Mouse (Mus musculus): ENCODE measurements around the gene Insc. TPM values are rescaled to one million over a fixed set of nuclear protein-coding genes. Genes with fewer than 3 reads are reported as not detected.
A peak's percentile ranks its signal among the peaks of the same experiment; 100 is the strongest.

Gene Insc
- polyA plus RNA-seq, 1 experiment from 2014 or later = 1.7 TPM

DNA sequence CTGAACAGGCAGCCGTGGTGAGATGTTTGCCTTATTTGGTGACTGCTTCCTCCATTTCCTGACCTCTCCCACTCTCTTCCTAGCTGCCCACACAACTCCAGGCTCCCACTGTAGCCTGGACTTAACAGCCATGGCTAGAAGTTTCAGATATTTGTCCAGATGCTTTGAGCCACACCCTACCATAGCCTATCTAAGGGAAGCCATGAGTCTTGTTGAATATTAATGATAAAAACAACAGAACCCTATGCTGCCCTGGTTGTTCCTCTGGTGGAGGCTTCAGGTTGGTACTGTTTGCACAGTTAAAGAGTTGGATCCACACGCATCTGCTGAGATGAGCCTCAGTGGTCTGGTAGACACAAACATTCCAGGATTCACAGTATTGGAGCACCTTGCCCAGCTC, 61.8 kb downstream of the Insc start:
- no peak for ATAC-seq
- H3K4me1 ChIP-seq (ENCODE audit: control insufficient read depth, insufficient read depth, low read length) = no peaks in the 10 kb centered on the region
- no peak overlapping the region for H3K9ac ChIP-seq (ENCODE audit: low read depth, low read length)
- no peaks in the 10 kb centered on the region for H3K36me3 ChIP-seq (ENCODE audit: control insufficient read depth, insufficient read depth, low read length)
- H3K27ac ChIP-seq (ENCODE audit: low read length) = no peak overlapping the region
- no peak overlapping the region for H3K4me3 ChIP-seq (ENCODE audit: low read depth, low read length)
- H3K9me3 ChIP-seq (replicated peaks; ENCODE audit: control insufficient read depth, low read length, poor library complexity, severe bottlenecking) = no peaks in the 10 kb centered on the region
- 89% methylated on average over 2 of the region's 2 CpGs for WGBS
- H3K4me2 ChIP-seq (ENCODE audit: low read length) = no peak overlapping the region
- no peaks in the 10 kb centered on the region for H3K27me3 ChIP-seq (ENCODE audit: control insufficient read depth, insufficient read depth, low read depth, low read length)

DNA sequence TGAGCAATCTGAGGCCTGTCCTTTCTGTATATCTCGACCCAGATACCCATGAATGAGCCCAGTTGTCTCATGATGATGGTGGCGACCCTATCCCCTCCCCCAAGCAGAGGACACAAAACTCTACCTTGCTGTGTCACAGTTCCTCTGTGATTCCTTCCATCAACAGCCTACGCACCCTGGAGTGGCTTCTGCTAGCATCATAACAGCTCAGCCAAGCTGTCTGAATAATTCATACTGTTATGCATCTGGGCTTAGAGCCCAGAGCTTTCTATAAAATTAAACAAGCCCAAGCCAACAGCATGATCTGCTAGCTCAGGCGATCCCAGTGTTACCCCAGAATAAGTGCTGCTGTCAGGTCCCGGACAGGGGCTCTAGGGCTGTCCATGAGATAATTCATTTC, 63.8 kb downstream of the Insc start:
- Histone ChIP-seq H3K27me3 (ENCODE audit: control insufficient read depth, insufficient read depth, low read depth, low read length) (no peaks in the 10 kb centered on the region), H3K9ac (ENCODE audit: low read depth, low read length) (no peak overlapping the region), H3K27ac (ENCODE audit: low read length) (no peak overlapping the region), H3K4me2 (ENCODE audit: low read length) (no peak overlapping the region), H3K9me3 (replicated peaks; ENCODE audit: control insufficient read depth, low read length, poor library complexity, severe bottlenecking) (no peaks in the 10 kb centered on the region; the same call in 1 of the 2 replicates), H3K4me3 (ENCODE audit: low read depth, low read length) (no peak overlapping the region), H3K4me1 (ENCODE audit: control insufficient read depth, insufficient read depth, low read length) (no peaks in the 10 kb centered on the region), H3K36me3 (ENCODE audit: control insufficient read depth, insufficient read depth, low read length) (no peaks in the 10 kb centered on the region)
- no peak for ATAC-seq
- WGBS = 64% methylated on average over 5 of the region's 5 CpGs

DNA sequence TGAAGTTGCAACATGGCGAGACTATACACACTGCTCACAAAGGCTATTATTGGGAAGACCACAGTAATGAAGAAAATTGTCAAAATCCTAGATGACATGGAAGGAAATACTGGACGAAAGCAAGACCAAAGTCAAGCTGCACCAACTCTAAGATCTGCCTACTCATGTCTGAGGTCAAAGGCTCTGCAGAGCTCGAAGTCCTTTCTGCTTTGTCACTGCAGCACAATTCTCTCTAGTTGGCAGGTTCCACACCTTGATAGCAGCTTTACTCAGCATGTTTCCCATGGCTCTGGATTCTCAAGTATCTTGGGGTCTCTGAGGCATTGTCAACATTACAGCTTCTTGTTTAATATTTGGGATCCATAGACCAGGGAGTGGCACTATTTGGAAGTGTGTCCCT, 64.8 kb downstream of the Insc start:
- Histone ChIP-seq H3K4me1 (ENCODE audit: control insufficient read depth, insufficient read depth, low read length) (no peaks in the 10 kb centered on the region), H3K4me2 (ENCODE audit: low read length) (no peak overlapping the region), H3K9ac (ENCODE audit: low read depth, low read length) (no peak overlapping the region), H3K9me3 (replicated peaks; ENCODE audit: control insufficient read depth, low read length, poor library complexity, severe bottlenecking) (no peaks in the 10 kb centered on the region; the same call in 1 of the 2 replicates), H3K27me3 (ENCODE audit: control insufficient read depth, insufficient read depth, low read depth, low read length) (no peaks in the 10 kb centered on the region), H3K4me3 (ENCODE audit: low read depth, low read length) (no peak overlapping the region), H3K36me3 (ENCODE audit: control insufficient read depth, insufficient read depth, low read length) (no peaks in the 10 kb centered on the region), H3K27ac (ENCODE audit: low read length) (no peak overlapping the region)
- ATAC-seq = no peak
- WGBS = 90% methylated on average over 3 of the region's 3 CpGs

DNA sequence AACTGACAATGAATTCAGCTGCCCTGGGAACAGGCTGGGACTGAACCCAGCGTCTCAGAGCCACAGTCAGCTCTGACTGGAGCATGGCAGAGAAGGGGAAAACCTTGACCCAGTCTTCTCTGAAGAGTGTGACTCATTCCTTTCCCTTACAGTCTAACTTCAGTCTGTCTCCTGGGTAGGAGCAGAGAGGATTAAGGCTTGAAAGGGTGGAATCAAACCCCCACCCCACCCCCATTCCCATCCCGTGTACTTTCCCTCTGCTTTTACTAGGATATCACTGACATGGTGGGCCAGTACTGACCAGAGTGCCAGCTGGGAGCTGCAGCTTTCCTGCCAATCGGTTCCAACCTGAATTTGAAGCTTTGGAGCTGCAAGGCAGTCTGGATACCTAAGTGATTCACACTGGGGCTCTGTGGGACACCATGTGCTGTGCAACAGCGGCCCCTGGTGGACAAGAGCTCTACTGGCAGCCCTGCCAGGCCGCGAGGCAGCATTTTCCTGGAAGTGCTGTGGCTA, 73.9 kb downstream of the Insc start:
- Histone ChIP-seq H3K27ac (ENCODE audit: low read length) (no peak overlapping the region), H3K4me1 (ENCODE audit: control insufficient read depth, insufficient read depth, low read length) (no peaks in the 10 kb centered on the region), H3K27me3 (ENCODE audit: control insufficient read depth, insufficient read depth, low read depth, low read length) (no peaks in the 10 kb centered on the region), H3K36me3 (ENCODE audit: control insufficient read depth, insufficient read depth, low read length) (no peaks in the 10 kb centered on the region), H3K4me2 (ENCODE audit: low read length) (no peak overlapping the region), H3K9me3 (replicated peaks; ENCODE audit: control insufficient read depth, low read length, poor library complexity, severe bottlenecking) (no peaks in the 10 kb centered on the region), H3K4me3 (ENCODE audit: low read depth, low read length) (no peak overlapping the region), H3K9ac (ENCODE audit: low read depth, low read length) (no peak overlapping the region)
- ATAC-seq = peak; percentile 96
- WGBS = 5% methylated on average over 6 of the region's 6 CpGs

DNA sequence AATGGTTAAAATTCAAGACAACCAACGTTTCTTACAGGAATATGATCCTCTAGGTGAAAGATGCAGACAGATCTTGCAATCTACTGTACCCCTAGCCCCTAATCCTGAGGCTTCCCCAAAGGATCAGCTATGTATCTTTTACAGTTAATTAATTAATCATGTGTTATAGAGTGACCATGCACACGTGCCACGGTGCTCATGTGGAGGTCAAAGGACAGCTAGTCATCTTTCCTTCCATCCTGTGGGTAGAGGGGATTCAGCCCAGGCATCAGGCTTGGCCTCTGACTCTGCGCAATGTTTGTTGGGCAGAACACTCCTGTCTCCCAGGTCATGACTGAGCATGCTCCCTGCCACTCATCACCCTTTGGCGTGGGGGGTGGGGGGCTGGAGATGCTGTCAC, 74.4 kb downstream of the Insc start:
- no peak overlapping the region for H3K9ac ChIP-seq (ENCODE audit: low read depth, low read length)
- H3K4me1 ChIP-seq (ENCODE audit: control insufficient read depth, insufficient read depth, low read length) = no peaks in the 10 kb centered on the region
- H3K9me3 ChIP-seq (replicated peaks; ENCODE audit: control insufficient read depth, low read length, poor library complexity, severe bottlenecking) = no peaks in the 10 kb centered on the region
- 37% methylated on average over 5 of the region's 5 CpGs for WGBS
- no peaks in the 10 kb centered on the region for H3K27me3 ChIP-seq (ENCODE audit: control insufficient read depth, insufficient read depth, low read depth, low read length)
- H3K36me3 ChIP-seq (ENCODE audit: control insufficient read depth, insufficient read depth, low read length) = no peaks in the 10 kb centered on the region
- H3K4me3 ChIP-seq (ENCODE audit: low read depth, low read length) = no peak overlapping the region
- no peak overlapping the region for H3K27ac ChIP-seq (ENCODE audit: low read length)
- no peak overlapping the region for H3K4me2 ChIP-seq (ENCODE audit: low read length)
- ATAC-seq = peak; percentile 30

DNA sequence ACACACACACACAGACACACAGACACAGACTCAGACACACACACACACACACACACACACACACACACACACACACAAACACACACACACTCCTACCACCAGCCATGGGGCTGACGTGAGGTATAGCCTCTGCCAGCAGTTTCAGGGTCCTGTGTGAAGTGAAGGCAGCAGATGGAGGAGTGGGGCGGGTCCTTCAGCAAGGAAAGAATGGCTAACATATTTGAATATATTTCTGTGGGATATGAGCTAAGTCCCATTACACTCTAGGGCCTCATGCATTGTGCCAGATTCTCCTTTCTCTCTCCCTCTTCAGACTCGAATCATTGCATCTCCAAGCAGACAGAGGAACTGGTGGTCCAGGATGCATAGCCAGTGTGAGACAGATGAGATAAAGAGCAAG, 74.9 kb downstream of the Insc start:
- Histone ChIP-seq H3K9me3 (replicated peaks; ENCODE audit: control insufficient read depth, low read length, poor library complexity, severe bottlenecking) (no peaks in the 10 kb centered on the region), H3K27ac (ENCODE audit: low read length) (no peak overlapping the region), H3K36me3 (ENCODE audit: control insufficient read depth, insufficient read depth, low read length) (no peaks in the 10 kb centered on the region), H3K4me3 (ENCODE audit: low read depth, low read length) (no peak overlapping the region), H3K27me3 (ENCODE audit: control insufficient read depth, insufficient read depth, low read depth, low read length) (no peaks in the 10 kb centered on the region), H3K4me1 (ENCODE audit: control insufficient read depth, insufficient read depth, low read length) (no peaks in the 10 kb centered on the region), H3K9ac (ENCODE audit: low read depth, low read length) (no peak overlapping the region), H3K4me2 (ENCODE audit: low read length) (no peak overlapping the region)
- ATAC-seq = no peak
- 85% methylated on average over 3 of the region's 3 CpGs for WGBS

DNA sequence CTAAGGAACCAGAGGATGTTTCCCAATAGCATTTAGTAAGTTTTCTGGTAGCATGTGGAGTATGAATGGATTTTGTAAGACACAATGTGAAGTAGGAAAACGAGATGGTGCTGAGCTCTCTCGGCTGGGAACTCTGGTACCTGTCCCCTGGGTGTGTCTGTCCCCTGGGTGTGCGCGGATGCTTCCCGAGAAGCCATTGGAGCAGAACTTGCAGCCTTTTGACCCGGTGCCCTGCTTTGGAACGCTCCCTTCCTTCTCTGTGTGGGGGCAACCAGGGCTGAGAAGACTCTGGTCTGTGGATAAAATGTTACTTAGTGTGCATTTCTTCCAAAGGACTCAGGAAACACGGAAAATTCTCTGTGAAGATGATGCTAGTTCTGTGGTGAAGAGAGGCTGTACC, 75.3 kb downstream of the Insc start:
- no peak for ATAC-seq
- Histone ChIP-seq H3K9ac (ENCODE audit: low read depth, low read length) (no peak overlapping the region), H3K27me3 (ENCODE audit: control insufficient read depth, insufficient read depth, low read depth, low read length) (no peaks in the 10 kb centered on the region), H3K9me3 (replicated peaks; ENCODE audit: control insufficient read depth, low read length, poor library complexity, severe bottlenecking) (no peaks in the 10 kb centered on the region), H3K4me2 (ENCODE audit: low read length) (no peak overlapping the region), H3K27ac (ENCODE audit: low read length) (no peak overlapping the region), H3K36me3 (ENCODE audit: control insufficient read depth, insufficient read depth, low read length) (no peaks in the 10 kb centered on the region), H3K4me1 (ENCODE audit: control insufficient read depth, insufficient read depth, low read length) (no peaks in the 10 kb centered on the region), H3K4me3 (ENCODE audit: low read depth, low read length) (no peak overlapping the region)
- 76% methylated on average over 8 of the region's 8 CpGs for WGBS

DNA sequence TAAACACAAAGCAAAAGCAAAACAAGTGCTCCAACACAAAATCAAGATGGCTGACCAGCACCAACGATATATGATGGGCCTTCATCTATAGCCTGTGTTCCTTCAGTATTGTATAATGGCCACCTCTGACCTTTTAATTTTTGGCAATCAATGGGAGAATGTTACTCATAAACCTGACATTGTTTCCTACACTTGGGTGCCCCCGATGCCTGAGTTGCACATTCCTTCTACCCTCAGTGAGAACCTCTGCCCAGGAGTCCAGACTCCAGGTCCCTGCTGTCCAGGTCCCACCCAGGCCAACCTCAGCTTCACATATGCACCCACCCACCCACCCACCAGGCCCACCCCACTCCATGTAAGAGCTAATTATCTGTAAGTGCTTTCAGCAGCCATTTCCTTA, 79.2 kb downstream of the Insc start:
- no peak for ATAC-seq
- no peak overlapping the region for H3K9ac ChIP-seq (ENCODE audit: low read depth, low read length)
- no peak overlapping the region for H3K27ac ChIP-seq (ENCODE audit: low read length)
- no peaks in the 10 kb centered on the region for H3K27me3 ChIP-seq (ENCODE audit: control insufficient read depth, insufficient read depth, low read depth, low read length)
- no peaks in the 10 kb centered on the region for H3K9me3 ChIP-seq (replicated peaks; ENCODE audit: control insufficient read depth, low read length, poor library complexity, severe bottlenecking)
- no peak overlapping the region for H3K4me2 ChIP-seq (ENCODE audit: low read length)
- H3K4me1 ChIP-seq (ENCODE audit: control insufficient read depth, insufficient read depth, low read length) = no peaks in the 10 kb centered on the region
- H3K4me3 ChIP-seq (ENCODE audit: low read depth, low read length) = no peak overlapping the region
- H3K36me3 ChIP-seq (ENCODE audit: control insufficient read depth, insufficient read depth, low read length) = no peaks in the 10 kb centered on the region
- 95% methylated on average over 2 of the region's 2 CpGs for WGBS

GRCm38 (mm10) chr7:114827360-114827759, 83.9 kb downstream of the Insc start:
- Histone ChIP-seq H3K4me1 (ENCODE audit: control insufficient read depth, insufficient read depth, low read length) (no peaks in the 10 kb centered on the region), H3K36me3 (ENCODE audit: control insufficient read depth, insufficient read depth, low read length) (no peaks in the 10 kb centered on the region), H3K27ac (ENCODE audit: low read length) (no peak overlapping the region), H3K9ac (ENCODE audit: low read depth, low read length) (no peak overlapping the region), H3K27me3 (ENCODE audit: control insufficient read depth, insufficient read depth, low read depth, low read length) (no peaks in the 10 kb centered on the region), H3K9me3 (replicated peaks; ENCODE audit: control insufficient read depth, low read length, poor library complexity, severe bottlenecking) (no peaks in the 10 kb centered on the region), H3K4me2 (ENCODE audit: low read length) (no peak overlapping the region), H3K4me3 (ENCODE audit: low read depth, low read length) (no peak overlapping the region)
- no peak for ATAC-seq
- WGBS = 84% methylated on average over 4 of the region's 4 CpGs
